ENCODE assay signal across 33 mouse cellular contexts in the genomic region with DNA sequence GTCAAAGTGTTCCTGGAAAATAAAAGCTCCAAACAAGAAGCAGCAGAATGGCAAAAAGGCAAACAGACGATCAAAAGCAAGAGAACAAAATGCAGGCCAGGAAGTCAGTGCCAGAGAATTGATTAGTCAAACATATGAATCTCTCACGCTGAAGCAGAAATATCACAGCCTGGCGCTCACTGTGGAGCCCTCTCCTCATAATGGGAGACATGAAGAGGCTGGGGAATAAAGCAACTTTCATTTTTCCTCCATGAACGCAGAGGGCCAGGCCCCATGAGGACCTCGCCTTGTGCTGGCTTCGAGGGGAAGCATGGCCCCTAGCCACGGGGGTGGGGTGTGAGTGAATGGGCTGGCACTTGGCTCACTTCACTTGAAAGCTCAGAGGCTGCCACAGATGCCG.
DNase-seq lines count a peak whose midpoint lies in the region; ATAC-seq and TF ChIP-seq lines count a peak whose summit lies in the region.
"Had no signal": no experiment of that assay in that cellular context is flagged by ENCODE, and none has a peak within 500 bp of the region (broad histone marks: within the 10 kb centered on the region; RNA-seq: fewer than 3 reads in every experiment).

No protein-coding gene starts in this region.

- TF ChIP-seq CTCF in midbrain, postnatal 0 days (IDR thresholded peaks at IDR 0.05): no peak

- no peaks in the 10 kb centered on the region for H3K9me3 ChIP-seq in midbrain, embryonic 15.5 days
- no peaks in the 10 kb centered on the region for H3K9me3 ChIP-seq in midbrain, postnatal 0 days (ENCODE audit: low read length)
- H3K9me3 ChIP-seq: G1E; heart, embryonic 10.5 days; heart, embryonic 15.5 days; hindbrain, embryonic 12.5 days; intestine, embryonic 15.5 days; limb, embryonic 10.5 days; limb, embryonic 15.5 days; liver, embryonic 15.5 days; lung, embryonic 15.5 days; midbrain, embryonic 12.5 days; neural tube, embryonic 12.5 days had no signal

- no peak overlapping the region for H3K4me2 ChIP-seq in midbrain, embryonic 15.5 days
- H3K4me2 ChIP-seq in midbrain, postnatal 0 days (ENCODE audit: low read depth, low read length, poor library complexity, severe bottlenecking): no peak overlapping the region
- H3K4me2 ChIP-seq: heart, embryonic 15.5 days; hindbrain, embryonic 12.5 days; intestine, embryonic 15.5 days; limb, embryonic 15.5 days; liver, embryonic 15.5 days; lung, embryonic 15.5 days; midbrain, embryonic 12.5 days; neural tube, embryonic 12.5 days had no signal

- peak; percentile 36 to 54 for DNase-seq in cerebellum, postnatal 10 days
- no peak for DNase-seq in cerebellum, postnatal 4 days (ENCODE audit: low spot score in 2 of 2)
- DNase-seq in layer of hippocampus, postnatal 14 days (ENCODE audit: low spot score in 2 of 2): peak; percentile 29 to 70
- DNase-seq in layer of hippocampus, adult 8-10 months (ENCODE audit: low spot score in 2 of 2): no peak
- no peak for DNase-seq in midbrain, postnatal 0 days (ENCODE audit: low spot score)
- DNase-seq in adrenal gland, postnatal 4 days (ENCODE audit: low spot score in 2 of 2): no peak
- DNase-seq: adrenal gland, adult 8-10 months; cerebellum, adult 11 months; cerebellum, adult 9-10 months; gastrocnemius, postnatal 25 days; heart, adult 11 months; kidney, adult 2 months; kidney, postnatal 36 days; right cerebral cortex, adult 18-20 months; right cerebral cortex, postnatal 4 days; thymus, adult 2 months; thymus, postnatal 36 days had no signal

- H3K36me3 ChIP-seq in midbrain, embryonic 15.5 days (replicated peaks): no peaks in the 10 kb centered on the region
- no peaks in the 10 kb centered on the region for H3K36me3 ChIP-seq in midbrain, postnatal 0 days (ENCODE audit: insufficient read depth, low read length)
- H3K36me3 ChIP-seq: heart, embryonic 10.5 days; heart, embryonic 15.5 days; hindbrain, embryonic 12.5 days; intestine, embryonic 15.5 days; limb, embryonic 10.5 days; limb, embryonic 15.5 days; liver, embryonic 15.5 days; lung, embryonic 15.5 days; midbrain, embryonic 12.5 days; neural tube, embryonic 12.5 days had no signal

- H3K27me3 ChIP-seq in midbrain, embryonic 15.5 days (replicated peaks): no peaks in the 10 kb centered on the region
- H3K27me3 ChIP-seq in midbrain, postnatal 0 days (ENCODE audit: insufficient read depth, low read length): no peaks in the 10 kb centered on the region
- H3K27me3 ChIP-seq: heart, embryonic 15.5 days; hindbrain, embryonic 12.5 days; intestine, embryonic 15.5 days; limb, embryonic 15.5 days; liver, embryonic 15.5 days; lung, embryonic 15.5 days; midbrain, embryonic 12.5 days; neural tube, embryonic 12.5 days had no signal

- no peak overlapping the region for H3K27ac ChIP-seq in midbrain, embryonic 15.5 days
- H3K27ac ChIP-seq in midbrain, postnatal 0 days (ENCODE audit: low read depth, low read length): no peak overlapping the region
- H3K27ac ChIP-seq: heart, embryonic 10.5 days; heart, embryonic 15.5 days; hindbrain, embryonic 12.5 days; hindbrain, postnatal 0 days; intestine, embryonic 15.5 days; limb, embryonic 10.5 days; limb, embryonic 15.5 days; liver, embryonic 15.5 days; lung, embryonic 15.5 days; midbrain, embryonic 12.5 days; neural tube, embryonic 12.5 days had no signal

- ATAC-seq in midbrain, embryonic 15.5 days (replicated peaks): peak; percentile 66; the same call in 1 of the 2 replicates
- ATAC-seq in midbrain, postnatal 0 days (ENCODE audit: low FRiP score): no peak
- ATAC-seq in frontal cortex, adult (ENCODE audit: low TSS enrichment): no peak
- ATAC-seq: hindbrain, postnatal 0 days; intestine, embryonic 15.5 days had no signal

- H3K4me3 ChIP-seq in midbrain, embryonic 15.5 days: no peak overlapping the region
- no peak overlapping the region for H3K4me3 ChIP-seq in midbrain, postnatal 0 days (ENCODE audit: low read depth, low read length)
- H3K4me3 ChIP-seq: erythroblast, embryonic 14.5 days; heart, embryonic 10.5 days; heart, embryonic 15.5 days; hindbrain, embryonic 12.5 days; intestine, embryonic 15.5 days; limb, embryonic 10.5 days; limb, embryonic 15.5 days; liver, embryonic 15.5 days; lung, embryonic 15.5 days; midbrain, embryonic 12.5 days; myocyte; neural tube, embryonic 12.5 days had no signal

- WGBS in midbrain, embryonic 15.5 days: 60% methylated on average over 8 of the region's 8 CpGs
- WGBS in midbrain, postnatal 0 days: 60% methylated on average over 8 of the region's 8 CpGs

- no peak overlapping the region for H3K9ac ChIP-seq in midbrain, embryonic 15.5 days
- no peak overlapping the region for H3K9ac ChIP-seq in midbrain, postnatal 0 days (replicated peaks; ENCODE audit: low read length, poor library complexity, severe bottlenecking)
- H3K9ac ChIP-seq: heart, embryonic 15.5 days; hindbrain, embryonic 12.5 days; intestine, embryonic 15.5 days; limb, embryonic 15.5 days; liver, embryonic 15.5 days; lung, embryonic 15.5 days; midbrain, embryonic 12.5 days; neural tube, embryonic 12.5 days had no signal

- H3K4me1 ChIP-seq in midbrain, embryonic 15.5 days: peaks cover 1% of the 10 kb centered on the region; the same call in 1 of the 2 replicates
- no peaks in the 10 kb centered on the region for H3K4me1 ChIP-seq in midbrain, postnatal 0 days (ENCODE audit: insufficient read depth, low read length)
- H3K4me1 ChIP-seq: intestine, embryonic 15.5 days; liver, embryonic 15.5 days; lung, embryonic 15.5 days had no signal

Comparison
In these comparisons a context has a peak if more than half of its experiments do, and no peak if none do; other contexts are left out.
1. DNase-seq: peak in cerebellum, postnatal 10 days (2 of 2) and layer of hippocampus, postnatal 14 days (2 of 2); none in cerebellum, postnatal 4 days (0 of 2), layer of hippocampus, adult 8-10 months (0 of 2), midbrain, postnatal 0 days (single experiment) and adrenal gland, postnatal 4 days (0 of 2).